Mouse (Mus musculus) intestine, embryonic 14.5 days (tissue): Measurements from ENCODE around the gene Mef2a. TPM values are rescaled to one million over a fixed set of nuclear protein-coding genes. Genes with fewer than 3 reads are reported as not detected.

Source experiments
- ATAC-seq: fragments of 200-750 bp; cut with Nextera tagmentation; replicated peaks from 2 replicates; pipeline ENCODE4 v1.8.0; 2017; ENCODE audit warnings: low read depth, moderate number of reproducible peaks, moderate TSS enrichment, moderate library complexity; ENCODE audit not compliant: low FRiP score, low TSS enrichment
- DNase-seq: peaks from one replicate; pipeline ENCODE4 v3.0.0-alpha.2; 2018; ENCODE audit warnings: low spot score
- H3K27ac ChIP-seq: fragments of 300-500 bp; sonication (generic); 2 replicates; pipeline ENCODE4 v1.5.1; 2014; ENCODE audit warnings: low read depth, mild to moderate bottlenecking, control low read depth
- H3K27me3 ChIP-seq: fragments of 300-500 bp; sonication (generic); replicated peaks from 2 replicates; pipeline ENCODE4 v1.6.1; 2014; ENCODE audit warnings: low read length, control low read depth; ENCODE audit not compliant: control insufficient read depth, insufficient read depth
- H3K36me3 ChIP-seq: fragments of 300-500 bp; sonication (generic); 2 replicates; pipeline ENCODE4 v1.6.1; 2014; ENCODE audit warnings: low read length, control low read depth; ENCODE audit not compliant: control insufficient read depth, insufficient read depth
- H3K4me1 ChIP-seq: fragments of 300-500 bp; sonication (generic); replicated peaks from 2 replicates; pipeline ENCODE4 v1.6.1; 2014; ENCODE audit warnings: low read length, control low read depth, mixed read lengths; ENCODE audit not compliant: control insufficient read depth, insufficient read depth
- H3K4me2 ChIP-seq: fragments of 300-500 bp; sonication (generic); 2 replicates; pipeline ENCODE4 v1.6.1; 2014; ENCODE audit warnings: low read length
- H3K4me3 ChIP-seq: fragments of 300-500 bp; sonication (generic); 2 replicates; pipeline ENCODE4 v1.5.1; 2014; ENCODE audit warnings: low read depth, low read length, control low read depth, mixed read lengths
- H3K9ac ChIP-seq: fragments of 300-500 bp; sonication (generic); 2 replicates; pipeline ENCODE4 v1.6.1; 2014; ENCODE audit warnings: mild to moderate bottlenecking, low read length
- H3K9me3 ChIP-seq: fragments of 300-500 bp; sonication (generic); 2 replicates; pipeline ENCODE4 v1.6.1; 2016; ENCODE audit warnings: low read length, control low read depth; ENCODE audit not compliant: control insufficient read depth
- WGBS: fragments of 180-500 bp; shearing (Covaris S2); extraction: QIAGEN DNeasy Blood & Tissue Kit; methylation state at CpG from one replicate; pipeline ENCODE4 v1.1.7; 2014; 5-methylcytosine and 5-hydroxymethylcytosine counted together
- polyA plus RNA-seq: library from polyadenylated mRNA; unstranded; fragments of >200 nt; fragmentation: Nextera tagmentation; extraction: Ambion mirVana; gene quantifications from 2 replicates; pipeline ENCODE4 v1.2.1, GENCODE M21; 2014

Mef2a gene
- polyA plus RNA-seq, 1 experiment from 2014 or later, result 35.3 TPM

DNA sequence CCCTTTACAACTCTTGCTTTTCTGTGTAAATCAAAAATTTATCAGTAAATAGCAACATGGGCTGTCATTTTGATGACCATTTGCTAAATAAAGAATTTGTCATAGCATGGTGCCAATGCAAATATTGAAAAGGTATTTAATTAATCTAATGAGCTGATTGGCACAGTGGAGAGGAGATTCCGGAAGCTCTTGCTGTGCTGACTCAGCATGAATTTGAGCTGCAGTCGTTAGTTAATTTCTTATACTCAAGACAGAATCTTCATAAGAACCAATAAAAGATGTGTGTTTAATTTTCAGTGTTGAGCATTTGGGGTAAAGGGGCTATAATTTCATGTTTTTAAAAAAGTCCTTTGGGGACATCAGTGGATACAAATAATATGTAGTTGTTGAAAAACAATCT lies 31.5 kb upstream of the Mef2a start:
- H3K36me3 ChIP-seq, result no peaks in the 10 kb centered on the region
- 81% methylated on average over 2 of the region's 2 CpGs for WGBS
- no peak overlapping the region for H3K27ac ChIP-seq
- ATAC-seq (no peak), DNase-seq (no peak)
- H3K4me1 ChIP-seq, result no peaks in the 10 kb centered on the region
- H3K4me2 ChIP-seq, result no peak overlapping the region
- H3K9me3 ChIP-seq, result no peaks in the 10 kb centered on the region
- no peak overlapping the region for H3K9ac ChIP-seq
- no peak overlapping the region for H3K4me3 ChIP-seq
- no peaks in the 10 kb centered on the region for H3K27me3 ChIP-seq

DNA sequence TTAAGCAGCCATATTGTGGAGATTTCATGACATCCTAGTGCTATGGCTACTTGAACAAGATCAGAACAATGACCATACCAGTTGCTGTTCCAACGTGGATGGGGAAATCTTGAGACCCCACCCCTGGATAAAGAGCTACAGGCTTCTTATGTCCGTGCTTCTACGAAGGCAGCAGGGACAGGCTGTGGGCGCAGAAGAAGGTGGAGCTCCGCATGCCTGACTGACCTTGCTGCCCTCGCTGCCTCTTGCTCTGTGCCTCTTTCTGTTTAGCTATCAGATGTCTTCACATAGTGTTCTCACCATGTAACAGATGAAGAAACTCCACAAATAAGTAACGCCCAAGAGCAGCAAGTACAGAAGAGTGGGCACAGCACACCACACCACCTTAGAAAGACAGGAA lies 29.7 kb upstream of the Mef2a start:
- Histone ChIP-seq H3K4me2 (no peak overlapping the region), H3K9ac (no peak overlapping the region), H3K4me1 (no peaks in the 10 kb centered on the region), H3K36me3 (no peaks in the 10 kb centered on the region), H3K27me3 (no peaks in the 10 kb centered on the region), H3K4me3 (no peak overlapping the region), H3K27ac (no peak overlapping the region), H3K9me3 (no peaks in the 10 kb centered on the region)
- DNase-seq (no peak), ATAC-seq (no peak)
- WGBS, result 77% methylated on average over 7 of the region's 7 CpGs

DNA sequence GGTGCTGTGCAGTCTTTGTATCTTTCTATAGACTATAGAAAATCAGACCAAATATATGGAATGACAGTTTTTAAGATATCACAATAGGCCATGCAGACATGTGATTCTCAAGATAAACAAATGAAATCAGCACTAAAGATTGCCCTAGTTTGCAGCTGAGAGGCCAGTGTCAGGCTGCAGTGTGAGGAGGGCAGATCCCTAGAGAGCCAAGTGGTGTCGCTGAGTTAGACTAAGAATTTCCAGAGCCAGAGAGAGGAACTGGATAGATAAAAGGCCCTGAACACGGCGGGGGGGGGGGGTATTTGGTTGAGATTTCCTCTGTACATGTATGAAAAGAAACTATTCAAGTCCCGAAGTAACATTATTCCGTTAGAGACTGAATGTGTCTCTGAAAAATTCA lies 28.7 kb upstream of the Mef2a start:
- Histone ChIP-seq H3K4me2 (no peak overlapping the region), H3K27ac (no peak overlapping the region), H3K9ac (no peak overlapping the region), H3K4me1 (no peaks in the 10 kb centered on the region), H3K36me3 (no peaks in the 10 kb centered on the region), H3K27me3 (no peaks in the 10 kb centered on the region), H3K4me3 (no peak overlapping the region), H3K9me3 (no peaks in the 10 kb centered on the region)
- WGBS, result 59% methylated on average over 5 of the region's 5 CpGs
- no peak for DNase-seq
- no peak for ATAC-seq

DNA sequence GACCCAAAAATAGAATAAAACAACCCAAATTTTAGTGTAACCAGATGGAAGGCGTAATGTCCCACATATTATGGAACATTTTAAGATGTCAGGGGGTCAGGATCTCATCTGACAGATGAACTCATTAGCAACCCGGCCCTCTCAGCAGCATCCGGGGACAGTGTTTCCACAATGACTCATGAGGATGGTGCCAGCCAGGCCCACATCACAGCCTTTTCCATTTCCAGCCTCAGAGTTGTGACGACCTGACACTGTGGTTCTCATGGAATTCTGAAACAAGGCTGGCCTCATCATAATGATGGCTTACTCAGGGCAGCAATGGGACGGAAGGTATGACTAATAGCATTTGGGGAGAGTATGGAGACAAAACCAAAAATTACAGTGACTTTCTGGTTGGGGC lies 18.1 kb upstream of the Mef2a start:
- Histone ChIP-seq H3K27ac (no peak overlapping the region), H3K4me3 (no peak overlapping the region), H3K27me3 (no peaks in the 10 kb centered on the region), H3K36me3 (no peaks in the 10 kb centered on the region), H3K4me1 (no peaks in the 10 kb centered on the region), H3K9ac (no peak overlapping the region), H3K9me3 (no peaks in the 10 kb centered on the region), H3K4me2 (no peak overlapping the region)
- WGBS, result 65% methylated on average over 5 of the region's 5 CpGs
- no peak for DNase-seq
- ATAC-seq, result no peak

DNA sequence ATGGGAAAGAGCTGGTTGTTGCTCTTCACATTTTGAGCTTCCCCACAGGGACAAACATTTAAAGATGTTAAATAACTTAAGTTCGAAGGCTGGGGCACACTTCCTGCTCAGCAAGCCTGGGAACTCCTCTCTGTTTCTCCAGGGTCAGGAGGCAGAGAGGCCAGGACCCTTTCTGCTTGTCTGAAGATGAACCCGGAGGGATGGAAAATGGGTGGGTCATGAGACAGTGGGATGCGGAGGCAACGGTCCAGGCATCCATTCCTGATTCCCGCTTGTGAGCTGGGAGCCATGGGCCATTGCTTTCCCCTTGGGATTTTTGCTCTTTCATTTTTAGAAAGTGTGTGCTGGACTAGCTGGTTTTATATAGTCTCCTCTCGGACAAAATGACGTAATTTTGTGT lies 17.4 kb upstream of the Mef2a start:
- no peaks in the 10 kb centered on the region for H3K36me3 ChIP-seq
- H3K4me3 ChIP-seq, result no peak overlapping the region
- no peak for DNase-seq
- no peak overlapping the region for H3K27ac ChIP-seq
- no peaks in the 10 kb centered on the region for H3K4me1 ChIP-seq
- no peak overlapping the region for H3K4me2 ChIP-seq
- no peaks in the 10 kb centered on the region for H3K27me3 ChIP-seq
- no peak for ATAC-seq
- H3K9me3 ChIP-seq, result no peaks in the 10 kb centered on the region
- no peak overlapping the region for H3K9ac ChIP-seq
- 76% methylated on average over 7 of the region's 7 CpGs for WGBS

DNA sequence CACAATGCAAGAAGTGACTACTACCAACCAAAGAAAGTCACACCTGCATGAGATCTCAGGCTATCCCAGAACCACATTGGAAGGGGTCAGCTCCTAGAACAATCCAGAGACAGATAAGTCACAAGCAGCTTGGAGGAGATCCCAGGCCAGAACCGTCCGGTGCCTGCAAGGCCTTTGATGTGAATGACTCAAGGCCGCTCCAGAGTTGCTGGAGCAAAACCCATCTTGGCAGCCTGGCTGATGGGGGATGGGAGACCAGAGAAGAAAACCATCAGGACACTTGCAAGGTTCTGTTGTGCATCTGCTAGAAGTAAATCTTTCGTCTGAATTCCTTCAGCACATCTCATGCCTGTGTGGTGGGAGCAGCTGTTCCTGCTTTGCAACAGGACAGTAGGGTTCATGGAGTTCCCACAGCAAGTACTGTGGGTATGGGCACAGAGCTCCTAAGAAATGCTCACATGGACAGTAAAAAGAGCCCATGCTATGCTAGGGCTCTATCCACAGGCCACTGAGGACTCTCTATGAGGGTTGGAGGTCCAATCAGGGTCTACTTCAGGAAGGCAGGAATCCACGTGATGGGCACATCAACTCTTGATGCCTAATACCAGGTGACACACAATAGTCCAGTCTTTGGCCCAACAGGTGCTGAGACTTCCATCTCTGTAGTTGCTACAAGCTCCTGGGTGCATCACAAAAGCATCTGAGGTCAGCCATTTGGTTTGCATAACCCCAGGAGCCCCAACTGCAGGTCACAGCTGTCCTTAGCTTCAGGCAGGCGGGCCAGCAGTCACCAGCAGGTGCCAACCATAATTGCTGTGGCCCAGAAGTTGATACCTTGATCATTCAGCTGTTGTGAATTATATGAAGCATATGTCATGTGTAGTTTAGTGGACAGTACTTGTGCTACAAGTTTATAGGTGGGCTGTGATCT lies 12.5 kb upstream of the Mef2a start:
- H3K4me3 ChIP-seq, result no peak overlapping the region
- no peaks in the 10 kb centered on the region for H3K36me3 ChIP-seq
- WGBS, result 73% methylated on average over 6 of the region's 6 CpGs
- no peaks in the 10 kb centered on the region for H3K4me1 ChIP-seq
- H3K9ac ChIP-seq, result no peak overlapping the region
- H3K4me2 ChIP-seq, result no peak overlapping the region
- no peak for ATAC-seq
- H3K27ac ChIP-seq, result no peak overlapping the region
- no peaks in the 10 kb centered on the region for H3K9me3 ChIP-seq
- no peaks in the 10 kb centered on the region for H3K27me3 ChIP-seq
- no peak for DNase-seq

DNA sequence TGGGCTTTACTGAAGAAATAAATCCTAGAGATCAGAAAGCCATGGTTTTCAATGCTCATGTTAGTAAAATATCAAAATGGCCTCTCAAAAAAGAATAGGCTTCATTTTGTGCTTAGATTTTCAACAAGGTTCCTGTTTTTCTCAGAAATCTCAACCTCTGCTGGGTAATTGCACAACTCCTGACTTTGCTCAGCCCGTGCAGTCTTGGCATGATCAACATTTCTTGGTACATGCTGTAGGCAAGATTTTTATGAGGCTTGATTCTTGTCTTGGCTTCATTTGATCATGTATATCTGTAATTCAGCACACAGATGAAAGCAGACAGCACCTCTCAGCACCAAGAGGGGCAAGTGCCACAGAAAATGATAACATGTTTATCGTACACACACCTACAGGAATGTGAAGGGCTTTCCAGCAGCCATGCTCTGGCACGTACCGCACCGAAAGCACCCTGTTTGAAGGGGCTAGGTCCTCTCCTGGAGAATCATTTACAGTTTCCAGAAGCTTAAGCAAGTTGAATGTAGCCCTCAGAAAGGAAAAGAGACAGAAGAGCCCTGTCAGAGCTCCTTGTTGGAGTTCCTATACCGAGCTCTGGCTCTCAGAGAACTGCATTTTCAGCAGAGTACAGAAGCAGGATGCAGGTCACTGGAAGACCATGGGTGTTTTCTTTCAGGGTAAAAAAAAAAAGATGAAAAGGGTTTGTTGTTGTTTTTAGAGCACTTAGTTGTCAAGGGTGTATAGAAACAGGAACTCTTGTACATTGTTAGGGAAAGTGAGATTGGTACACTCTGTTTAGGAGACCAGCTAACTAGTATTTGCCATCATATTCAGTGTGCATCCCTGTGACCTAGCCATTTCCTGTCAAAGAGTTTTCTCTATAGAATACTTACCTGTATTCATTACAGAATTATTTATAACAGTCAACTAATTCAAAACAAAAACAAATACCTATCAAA lies 7.8 kb upstream of the Mef2a start:
- no peaks in the 10 kb centered on the region for H3K4me1 ChIP-seq
- 79% methylated on average over 6 of the region's 6 CpGs for WGBS
- no peak overlapping the region for H3K9ac ChIP-seq
- no peak overlapping the region for H3K4me2 ChIP-seq
- DNase-seq, result no peak
- H3K27me3 ChIP-seq, result no peaks in the 10 kb centered on the region
- no peaks in the 10 kb centered on the region for H3K9me3 ChIP-seq
- H3K27ac ChIP-seq, result no peak overlapping the region
- H3K36me3 ChIP-seq, result no peaks in the 10 kb centered on the region
- no peak overlapping the region for H3K4me3 ChIP-seq
- ATAC-seq, result no peak

DNA sequence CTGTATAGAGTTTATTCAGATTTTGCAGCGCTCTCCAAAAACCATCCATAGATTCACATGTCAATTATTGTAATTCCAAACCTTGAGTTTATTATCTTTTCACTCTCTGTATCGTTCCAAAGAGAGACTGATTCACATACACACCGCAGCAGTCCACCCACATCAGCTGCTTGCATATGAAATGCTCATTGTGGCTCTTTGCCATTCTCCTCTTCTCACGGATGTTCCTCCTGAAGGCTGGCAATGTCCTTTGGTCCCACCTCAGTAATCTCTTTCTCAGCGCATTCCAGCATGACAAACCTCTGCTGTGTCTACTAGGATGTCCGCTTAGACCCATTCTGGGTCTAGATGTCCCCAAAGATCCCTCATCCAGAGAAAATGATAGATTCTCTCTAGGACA lies 4.1 kb upstream of the Mef2a start:
- Histone ChIP-seq H3K9me3 (no peaks in the 10 kb centered on the region), H3K4me3 (no peak overlapping the region), H3K4me1 (0 out of 2 replicates have a peak, but pooled peaks cover 8% of the 10 kb centered on the region), H3K9ac (no peak overlapping the region), H3K36me3 (no peaks in the 10 kb centered on the region), H3K27me3 (no peaks in the 10 kb centered on the region), H3K27ac (no peak overlapping the region), H3K4me2 (no peak overlapping the region)
- DNase-seq (no peak), ATAC-seq (no peak)
- 91% methylated on average over 6 of the region's 6 CpGs for WGBS
